Mouse (Mus musculus): ENCODE results near the gene Ankrd27. TPM values are rescaled to one million over a fixed set of nuclear protein-coding genes. Genes with fewer than 3 reads are reported as not detected.
"Not testable (repeated sequence)": the region's sequence is repeated elsewhere in the genome, so short reads cannot be mapped to it uniquely, and the experiment has no call there.

The Ankrd27 gene
- 10 to 100 TPM; 42.0 to 44.1 TPM for total RNA-seq (2021)

DNA sequence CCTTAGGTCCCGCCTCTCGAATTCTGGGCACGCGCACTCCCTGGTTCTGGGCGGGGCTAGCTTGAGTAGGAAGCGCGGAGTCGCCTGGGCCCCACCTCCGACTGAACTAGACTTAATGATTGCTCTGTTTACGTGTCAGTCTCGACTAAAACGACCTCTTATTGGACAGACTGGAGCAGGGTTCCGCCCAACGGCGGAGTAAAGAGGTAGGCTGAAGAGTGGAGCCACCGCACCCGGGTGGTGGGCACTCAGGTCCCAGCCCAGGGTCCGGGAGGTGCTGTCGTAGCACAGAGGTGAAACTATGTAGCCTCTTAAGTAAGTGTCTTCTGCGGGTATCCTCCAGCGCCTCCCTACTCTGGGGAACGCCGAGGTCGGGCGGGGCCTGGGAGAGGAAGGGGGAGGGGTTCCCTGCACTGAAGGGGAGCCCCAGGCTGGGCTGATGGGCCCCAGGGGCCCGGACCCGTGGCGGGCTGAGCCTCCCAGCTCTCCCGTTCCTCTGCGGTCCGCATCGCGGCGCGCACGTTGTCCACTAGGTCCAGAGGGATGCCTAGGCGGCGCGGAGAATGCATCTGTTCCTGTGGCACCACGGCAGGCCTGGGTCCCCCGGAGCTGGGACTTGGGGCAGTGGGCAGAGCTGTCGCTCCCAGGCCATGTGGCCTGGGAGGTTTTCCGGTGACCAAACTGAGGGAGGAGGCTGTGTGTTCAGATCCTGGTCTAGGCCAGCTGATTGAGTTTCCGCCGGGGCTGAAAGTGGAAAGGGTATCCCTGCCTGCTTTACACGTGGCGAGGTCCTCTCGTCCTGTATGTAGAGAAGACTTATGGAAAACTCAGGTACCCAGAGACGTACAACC lies at the start of gene Ankrd27:
TSS of gene Ankrd27 (plus strand) at position 190 of the 851 bp plus-strand sequence.
- DNase-seq: peak; percentile 92 to 93

DNA sequence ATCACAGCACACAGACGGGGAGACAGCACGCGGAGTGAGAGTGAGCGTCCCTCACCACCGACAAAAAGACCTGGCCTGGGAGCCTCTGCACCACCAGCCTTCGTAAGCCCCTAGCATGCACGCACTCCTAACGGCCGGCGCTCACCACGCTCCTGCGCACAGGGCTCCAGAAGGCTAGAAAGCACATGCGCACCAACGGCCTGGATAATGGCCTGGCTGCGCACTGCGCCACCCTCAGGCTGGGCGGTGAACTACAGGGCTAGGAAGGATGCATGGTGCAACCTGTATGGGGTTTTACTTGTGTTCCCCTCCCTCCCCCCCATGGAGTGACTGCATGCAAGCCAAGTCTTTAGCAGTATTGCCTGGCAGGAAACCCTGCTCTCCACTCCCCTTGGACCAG lies 48.5 kb upstream of the Ankrd27 start, which contains the start of gene Tdrd12:
TSS of gene Tdrd12 (minus strand) at position 184 of the 400 bp plus-strand sequence.
- DNase-seq: no peak

DNA sequence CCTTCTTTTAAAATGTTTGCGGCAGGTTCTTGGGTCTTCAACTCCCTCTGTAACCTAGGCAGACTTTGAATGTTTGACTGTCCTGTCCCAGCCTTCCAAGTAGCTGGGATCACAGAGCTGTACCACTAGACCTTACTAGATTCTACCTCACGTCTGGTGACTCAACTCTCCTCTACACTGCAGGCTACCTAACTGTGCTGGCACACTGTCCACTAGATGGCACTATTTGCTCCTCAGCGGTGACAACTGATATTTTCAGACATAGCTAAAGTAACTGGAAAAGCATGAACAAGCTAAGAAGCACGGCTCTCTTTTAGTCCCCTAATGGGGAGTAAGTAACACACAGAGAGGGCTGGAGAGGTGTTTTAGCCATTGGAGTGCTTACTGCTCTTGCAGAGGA lies 40.2 kb upstream of the Ankrd27 start:
- peak; percentile 32 to 45 for DNase-seq

DNA sequence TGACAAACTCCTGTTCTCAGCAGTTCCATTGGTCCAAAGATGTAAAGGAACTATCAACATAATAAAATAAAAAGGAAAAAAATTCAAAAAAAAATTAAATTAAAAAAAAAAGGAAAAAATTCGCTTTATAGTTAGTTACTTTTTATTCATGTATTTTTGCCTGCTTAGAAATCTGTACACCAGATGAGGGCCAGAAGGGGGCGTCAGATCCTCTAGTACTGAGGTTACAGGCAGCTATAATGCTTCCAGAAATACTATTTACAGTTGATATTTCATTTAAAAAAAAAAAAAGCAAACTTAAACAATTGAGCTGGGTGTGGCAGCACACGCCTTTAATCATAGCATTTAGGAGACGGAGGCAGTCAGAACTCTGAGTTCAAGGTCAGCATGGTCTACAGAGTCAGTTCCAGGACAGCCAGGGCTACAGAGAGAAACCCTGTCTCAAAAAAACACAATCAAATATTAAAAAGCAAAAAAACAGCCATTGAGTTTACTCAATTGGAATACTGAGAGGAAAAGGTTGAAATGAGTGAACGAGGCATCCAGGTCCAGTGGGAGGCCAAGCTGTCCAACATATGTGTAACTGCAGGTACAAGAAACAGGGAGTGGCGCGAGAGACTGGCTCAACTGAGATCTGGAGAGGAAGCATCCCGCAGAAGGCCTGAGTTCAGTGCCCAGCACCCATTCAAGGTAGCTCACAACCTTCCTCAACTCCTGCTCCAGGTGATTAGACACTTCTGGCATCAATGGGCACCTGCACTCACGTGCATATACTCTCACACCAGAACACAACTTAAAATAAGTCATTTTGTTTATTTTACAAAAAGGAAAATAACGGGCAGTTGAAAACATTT lies 32.1 kb upstream of the Ankrd27 start:
- DNase-seq: peak; percentile 9 to 31

DNA sequence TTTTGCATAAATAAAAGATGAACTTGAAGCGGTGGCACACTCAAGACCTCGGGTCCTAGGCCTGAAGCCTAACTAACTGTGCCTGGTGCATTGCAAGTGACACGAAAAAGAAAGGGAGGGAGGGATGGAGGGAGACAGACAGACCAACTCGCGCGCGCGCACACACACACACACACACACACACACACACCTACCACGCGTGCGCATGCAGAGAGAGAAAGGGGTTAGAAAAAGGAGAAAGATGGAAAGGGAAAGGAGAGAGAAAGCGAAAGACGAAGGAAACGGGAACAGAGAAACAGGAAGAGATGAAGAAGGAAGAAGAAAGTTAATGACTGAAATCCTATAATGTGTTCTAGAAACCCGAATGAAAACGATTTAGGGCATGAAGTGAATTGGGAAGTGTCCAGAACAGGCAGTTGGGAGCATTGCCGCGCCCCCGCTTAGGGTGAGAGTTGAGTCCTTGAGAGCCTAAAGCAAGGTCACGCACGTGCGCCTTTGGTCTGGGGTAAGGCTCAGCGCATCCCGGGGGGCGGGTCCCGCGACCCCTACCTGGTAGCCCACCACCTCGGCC lies 31.4 kb upstream of the Ankrd27 start:
- peak; percentile 19 to 45 for DNase-seq

DNA sequence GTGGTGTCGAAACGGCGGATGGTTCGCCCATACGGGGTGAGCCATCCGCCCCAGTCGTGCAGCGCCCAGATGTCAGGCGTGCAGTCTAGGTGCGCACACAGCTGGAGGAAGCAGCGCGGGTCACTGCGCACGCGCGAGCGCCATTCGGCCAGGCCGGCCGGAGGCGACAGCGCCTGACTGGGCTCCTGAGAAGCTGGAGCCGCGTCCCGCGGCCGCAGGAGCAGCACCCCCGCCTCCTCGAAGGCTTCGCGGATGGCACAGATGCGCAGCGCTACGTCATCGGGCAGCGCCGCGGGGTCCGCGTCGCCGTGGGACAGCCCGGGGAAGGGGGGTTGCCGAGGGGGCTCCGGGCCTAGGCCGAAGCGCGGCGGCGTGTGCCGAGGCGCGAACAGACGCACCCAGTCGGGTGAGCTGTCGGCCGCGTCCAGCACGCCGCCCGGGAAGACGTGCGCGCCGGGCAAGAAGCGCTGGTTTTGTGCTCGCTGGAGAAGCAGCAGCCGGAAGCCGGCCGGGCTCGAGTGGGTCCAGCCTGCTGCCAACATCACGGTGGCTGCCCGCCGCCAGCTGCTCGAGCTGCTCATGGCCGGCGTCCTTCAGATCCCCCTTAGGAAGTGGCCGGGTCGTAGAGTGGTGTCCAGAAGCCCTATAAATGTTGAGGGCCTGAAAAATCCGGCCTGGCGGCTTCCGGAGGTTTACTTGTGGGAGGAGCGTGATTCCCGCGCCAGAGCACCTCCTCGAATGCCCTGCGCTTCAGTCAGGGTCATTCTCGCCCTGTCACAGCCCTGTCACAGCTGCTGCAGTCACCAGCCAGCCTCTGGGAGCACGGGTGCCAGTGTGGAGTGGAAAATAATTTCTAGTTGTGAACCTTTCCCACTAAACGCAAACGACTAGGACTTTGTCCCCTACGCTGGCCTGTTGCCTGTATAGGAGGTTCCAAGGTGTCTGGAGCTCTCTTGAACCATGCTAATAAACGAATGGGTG lies 30.5 kb upstream of the Ankrd27 start:
- DNase-seq: peak; percentile 91 to 92

DNA sequence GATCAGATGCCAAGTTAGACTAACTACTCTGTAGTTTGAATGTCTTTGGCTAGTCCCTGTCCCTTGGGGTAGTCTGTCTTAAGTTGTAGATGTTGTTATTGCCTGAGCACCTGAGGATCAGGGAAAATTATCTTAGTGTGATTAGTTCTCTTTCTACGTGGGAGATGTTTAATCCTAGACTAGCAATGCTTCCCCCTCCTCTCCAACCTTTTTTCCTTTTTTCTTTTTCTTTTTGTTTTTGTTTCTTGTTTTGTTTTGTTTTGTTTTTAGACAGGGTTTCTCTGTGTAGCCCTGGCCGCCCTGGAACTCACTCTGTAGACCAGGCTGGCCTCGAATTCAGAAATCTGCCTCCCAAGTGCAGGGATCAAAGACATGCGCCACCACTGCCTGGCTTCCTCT lies 29.8 kb upstream of the Ankrd27 start, which contains the start of gene Nudt19:
TSS of gene Nudt19 (minus strand) at position 100 of the 399 bp plus-strand sequence.
- no peak for DNase-seq

DNA sequence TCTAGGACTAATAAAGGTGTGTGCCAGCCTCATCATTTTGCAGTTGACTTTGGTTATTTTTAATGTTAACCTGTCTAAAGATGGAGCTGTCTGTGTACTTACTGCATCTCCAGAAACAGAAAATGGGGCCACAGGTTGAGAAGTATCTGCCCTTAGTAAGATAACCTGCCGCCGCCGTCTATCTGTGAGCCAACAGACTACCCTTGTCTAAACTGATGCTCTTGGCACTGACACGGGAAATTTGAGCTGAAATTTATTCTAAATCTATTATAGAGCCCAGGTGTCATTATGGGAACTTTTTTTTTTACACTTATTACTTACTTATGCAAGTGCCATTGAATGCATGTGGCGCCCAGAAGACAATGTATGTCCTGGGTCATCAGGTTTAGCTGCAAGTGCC lies 29.1 kb upstream of the Ankrd27 start:
- no peak for DNase-seq

DNA sequence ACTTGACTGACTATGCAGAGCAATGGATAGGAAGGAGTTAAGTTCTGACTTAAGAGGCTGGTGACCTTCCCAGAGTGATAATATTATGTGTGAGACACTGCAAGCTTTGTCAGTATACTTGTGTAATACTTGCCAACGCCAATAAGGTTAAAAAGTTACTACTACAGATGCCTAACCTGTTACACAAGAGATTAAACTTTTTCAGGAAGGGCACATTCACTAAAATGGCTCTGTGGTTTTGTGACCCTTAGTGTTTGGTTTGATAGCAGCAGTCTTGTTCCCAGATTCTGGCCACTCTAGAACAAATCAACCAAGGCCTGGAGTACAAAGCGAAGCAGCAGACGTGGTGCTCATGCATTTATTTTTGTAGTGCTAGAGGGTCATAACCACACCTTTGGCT lies 28.5 kb upstream of the Ankrd27 start:
- no peak for DNase-seq

DNA sequence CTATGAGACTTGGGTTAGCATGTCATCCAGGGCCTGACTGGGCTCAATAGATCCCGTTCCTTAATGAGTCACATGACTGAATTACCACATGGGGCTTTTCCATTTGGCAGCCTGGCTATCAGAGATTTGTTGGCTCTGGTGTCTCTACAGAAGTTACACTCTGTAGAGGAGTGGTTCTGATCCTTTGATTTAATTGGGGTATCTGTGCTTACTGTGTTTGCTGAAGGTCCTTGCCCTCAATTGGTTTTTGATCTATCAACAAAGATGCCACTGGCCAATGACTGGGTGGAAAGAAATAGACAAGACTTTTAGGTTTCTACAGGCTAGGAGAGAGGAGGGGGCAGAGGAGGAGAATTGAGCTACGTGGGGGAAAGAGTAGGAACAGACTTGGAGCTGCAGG lies 27.4 kb upstream of the Ankrd27 start:
- no peak for DNase-seq

DNA sequence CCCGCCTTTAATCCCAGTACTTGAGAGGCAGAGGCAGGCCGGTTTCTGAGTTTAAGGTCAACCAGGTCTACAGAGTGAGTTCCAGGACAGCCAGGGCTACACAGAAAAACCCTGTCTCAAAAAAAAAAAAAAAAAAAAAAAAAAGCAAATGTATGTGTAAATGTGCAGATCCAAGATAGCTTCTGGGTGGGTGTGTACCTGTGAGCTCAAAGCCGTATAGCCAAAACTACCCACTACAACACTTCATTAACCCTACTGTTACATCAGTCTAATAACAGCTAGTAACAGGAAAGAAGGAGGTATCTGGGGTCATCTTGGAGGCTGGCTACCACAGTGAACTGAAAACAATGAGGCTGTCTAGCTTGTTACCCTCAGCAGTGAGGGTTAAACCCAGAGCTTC lies 26.2 kb upstream of the Ankrd27 start:
- no peak for DNase-seq

DNA sequence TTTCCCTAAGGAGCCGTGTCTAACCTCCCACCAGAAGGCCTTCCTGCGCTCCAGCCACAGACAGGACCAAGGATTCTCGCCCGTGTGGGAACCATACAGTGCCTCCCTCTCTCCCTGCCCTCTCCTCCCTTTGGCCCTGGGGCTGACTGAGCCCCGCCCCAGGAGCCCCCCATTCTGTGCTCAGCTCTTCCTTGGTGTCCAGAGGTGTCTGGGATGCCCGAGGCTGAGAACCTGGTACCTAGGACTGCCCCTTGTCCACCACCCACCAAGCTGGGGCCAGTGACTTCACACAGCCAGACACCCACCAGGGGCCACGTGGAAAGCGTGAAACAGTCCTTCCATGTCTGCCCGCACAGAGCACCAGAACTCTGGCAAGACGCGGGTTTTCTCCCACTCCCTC lies 23.0 kb upstream of the Ankrd27 start:
- DNase-seq: no peak

DNA sequence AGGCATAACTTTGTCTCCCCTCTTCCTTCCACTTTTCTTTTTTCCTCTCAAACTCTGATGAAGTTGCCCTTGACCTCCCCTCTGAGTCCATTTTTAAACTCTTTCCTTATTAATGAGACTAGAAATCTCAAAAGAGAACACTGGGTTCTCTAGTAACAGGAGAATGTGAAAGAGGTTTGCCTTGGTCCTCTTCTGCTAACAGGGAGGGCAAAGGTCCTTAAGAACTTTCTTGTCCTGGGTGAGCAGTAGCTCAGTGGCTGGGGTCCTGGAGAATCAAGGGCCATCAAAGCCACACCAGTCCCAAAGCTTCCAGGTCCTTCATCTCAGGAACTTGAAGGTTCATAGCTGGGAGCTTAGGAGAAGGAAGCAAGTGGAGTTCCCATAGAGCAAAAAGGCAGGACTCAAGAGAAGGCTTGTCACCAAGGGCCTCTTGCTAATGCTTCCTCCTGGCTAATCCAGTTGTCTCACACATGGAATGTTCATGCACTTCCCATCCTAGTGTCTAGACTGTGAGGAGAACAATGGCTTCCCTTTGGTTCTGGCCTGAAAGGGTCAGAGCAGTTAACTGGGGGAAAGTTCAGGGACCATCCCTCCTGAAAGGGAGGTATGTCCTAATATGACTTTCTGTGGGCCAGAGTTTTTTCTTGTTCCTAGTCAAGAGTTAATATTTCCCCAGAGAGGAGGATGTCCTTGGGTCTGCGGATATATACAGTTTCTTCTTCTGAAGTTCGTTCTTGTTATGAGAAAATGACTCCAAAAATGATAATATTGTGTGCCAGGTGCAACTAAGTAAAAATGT lies 21.8 kb upstream of the Ankrd27 start:
- no peak for DNase-seq

DNA sequence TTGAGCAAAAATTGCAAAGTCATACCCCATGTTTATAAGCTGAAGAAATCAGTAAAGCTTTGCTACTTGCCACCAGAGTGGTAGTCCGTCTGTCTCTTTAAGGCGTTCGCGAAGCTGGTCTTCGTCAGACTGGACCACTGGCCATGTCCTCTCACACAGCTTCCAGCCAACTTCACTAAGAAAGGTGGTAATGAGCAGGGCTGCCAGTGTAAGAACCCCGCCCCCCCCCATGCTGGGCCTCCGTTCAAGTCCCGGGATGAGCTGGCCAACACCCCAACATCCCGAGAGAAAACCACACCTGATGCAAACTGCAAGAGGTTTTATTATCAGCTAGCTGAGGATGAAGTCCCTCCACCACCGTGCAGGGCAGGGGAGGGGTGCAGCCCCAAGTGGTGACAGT lies 21.2 kb upstream of the Ankrd27 start:
- not testable (repeated sequence) for DNase-seq

DNA sequence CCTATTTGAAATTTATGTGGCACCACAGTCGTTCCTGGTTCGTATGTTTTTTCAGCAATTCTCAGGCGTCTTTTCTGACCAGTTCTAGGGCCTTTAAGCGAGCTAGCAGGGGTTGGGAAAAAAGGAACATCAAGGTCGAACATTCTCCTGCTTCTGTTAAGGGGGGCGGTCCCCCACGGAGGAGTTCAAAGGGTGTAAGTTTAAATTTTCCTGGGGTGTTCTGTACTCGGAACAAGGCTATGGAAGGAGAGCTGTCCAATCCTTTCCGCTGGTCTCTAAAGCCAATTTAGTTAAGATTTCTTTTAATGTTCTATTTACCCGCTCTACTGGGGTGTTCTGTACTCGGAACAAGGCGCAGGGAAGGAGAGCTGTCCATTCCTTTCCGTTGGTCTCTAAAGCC lies 20.1 kb upstream of the Ankrd27 start:
- not testable (repeated sequence) for DNase-seq

DNA sequence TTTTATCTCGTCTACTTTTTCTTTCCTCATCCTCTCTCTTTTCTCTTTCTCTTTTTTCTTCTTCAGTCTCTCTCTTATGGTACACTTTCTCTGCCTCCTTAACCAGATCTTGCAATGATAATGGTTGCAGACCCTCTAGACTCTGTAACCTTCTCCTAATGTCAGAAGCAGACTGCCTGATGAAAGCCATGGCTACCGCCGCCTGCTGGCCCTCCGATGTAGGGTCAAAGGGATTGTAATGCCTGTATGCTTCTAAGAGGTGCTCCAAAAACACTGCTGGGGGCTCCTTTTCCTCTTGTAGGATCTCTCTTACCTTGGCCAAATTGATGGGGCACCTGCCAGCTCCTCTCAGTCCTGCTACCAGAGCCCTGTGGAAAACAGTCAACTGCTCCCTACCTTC lies 16.3 kb upstream of the Ankrd27 start:
- not testable (repeated sequence) for DNase-seq

DNA sequence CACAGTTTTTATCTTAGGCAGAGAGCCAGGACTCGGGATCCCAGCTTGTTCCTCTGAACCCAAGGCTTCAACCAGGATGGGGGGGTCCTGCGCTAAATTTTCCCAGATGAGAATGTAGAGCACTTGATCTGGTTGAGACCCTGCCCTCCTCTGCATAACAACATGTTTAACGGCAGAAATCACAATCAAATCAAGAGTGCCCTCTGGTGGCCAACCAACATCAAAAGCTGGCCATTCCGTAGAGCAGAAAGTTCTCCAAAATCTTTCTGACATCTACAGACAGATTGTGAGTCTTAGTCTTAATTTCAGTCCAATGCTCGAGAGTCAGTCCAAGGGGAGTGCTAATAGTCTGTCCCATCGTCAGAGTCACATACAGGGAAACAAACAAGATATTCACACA lies 15.2 kb upstream of the Ankrd27 start:
- not testable (repeated sequence) for DNase-seq

DNA sequence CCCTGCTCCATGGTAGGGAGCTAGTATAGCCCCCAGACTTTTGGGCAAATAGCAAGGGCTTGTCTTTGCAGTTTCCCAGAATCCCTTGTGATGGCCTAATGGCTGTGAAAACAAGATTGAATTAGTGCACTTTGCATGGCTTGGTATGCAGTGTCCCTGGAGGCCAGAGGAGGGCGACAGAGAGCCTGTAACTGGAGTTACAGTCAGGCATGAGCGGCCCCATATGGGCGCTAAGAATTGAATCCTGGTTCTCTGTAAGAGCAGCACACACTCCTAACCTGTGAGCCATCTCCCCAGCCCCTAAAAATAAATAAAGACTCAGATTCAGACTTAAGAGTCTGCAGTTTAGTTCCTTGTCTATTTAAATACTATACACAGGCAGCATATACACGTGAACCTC lies 6.2 kb upstream of the Ankrd27 start:
- no peak for DNase-seq

DNA sequence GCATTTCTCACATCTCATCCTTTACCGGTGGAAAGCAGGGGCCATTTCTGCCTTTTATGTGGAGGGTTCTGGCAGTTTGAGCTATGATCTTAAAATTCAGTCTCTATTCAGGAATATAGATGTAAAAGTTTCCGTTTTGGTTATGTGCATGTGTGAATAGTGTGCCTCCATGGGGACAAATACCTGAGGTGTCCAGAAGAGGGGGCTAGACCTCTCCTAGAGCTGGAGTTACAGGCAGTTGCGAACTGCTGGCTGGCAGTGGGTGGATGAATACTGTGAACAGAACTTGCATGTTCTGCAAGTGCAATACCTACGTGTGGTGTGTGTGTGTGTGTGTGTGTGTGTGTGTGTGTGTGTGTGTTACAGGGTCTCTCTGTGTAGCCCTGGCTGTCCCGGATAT lies 3.3 kb upstream of the Ankrd27 start:
- no peak for DNase-seq

DNA sequence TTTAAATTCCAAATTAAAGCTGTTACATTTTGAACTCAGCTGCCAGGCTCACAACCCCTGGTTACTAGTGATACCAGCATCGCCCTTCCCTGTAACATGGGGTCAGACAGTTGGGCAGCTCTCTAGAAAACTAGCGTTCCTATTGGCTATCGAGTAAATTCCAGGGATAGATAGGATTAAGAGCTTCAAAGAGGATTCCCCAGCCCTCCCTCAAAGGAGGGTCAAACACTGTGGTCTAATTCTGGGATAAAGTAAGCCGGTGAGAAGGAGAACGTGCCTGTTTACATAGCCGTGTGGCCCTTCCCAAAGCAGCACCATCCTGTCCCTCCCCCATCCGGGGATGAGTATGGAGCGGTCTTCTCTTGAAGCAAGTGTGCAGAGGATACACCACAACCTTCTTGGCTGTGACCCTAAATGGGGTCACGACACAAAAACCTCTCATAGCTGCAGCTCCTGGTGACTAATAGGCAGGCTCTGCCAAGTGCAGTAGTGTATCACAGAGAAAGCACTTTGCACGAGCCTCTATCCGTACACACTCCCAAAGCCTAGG lies 2.5 kb upstream of the Ankrd27 start:
- DNase-seq: no peak

Data from layer of hippocampus, postnatal 36 days (tissue).